Mouse (Mus musculus): ENCODE measurements around the gene Agtrap. TPM values are rescaled to one million over a fixed set of nuclear protein-coding genes. Genes with fewer than 3 reads are reported as not detected.

Agtrap gene
- polyA plus RNA-seq, 1 experiment from 2014 or later: 27.7 TPM

DNA sequence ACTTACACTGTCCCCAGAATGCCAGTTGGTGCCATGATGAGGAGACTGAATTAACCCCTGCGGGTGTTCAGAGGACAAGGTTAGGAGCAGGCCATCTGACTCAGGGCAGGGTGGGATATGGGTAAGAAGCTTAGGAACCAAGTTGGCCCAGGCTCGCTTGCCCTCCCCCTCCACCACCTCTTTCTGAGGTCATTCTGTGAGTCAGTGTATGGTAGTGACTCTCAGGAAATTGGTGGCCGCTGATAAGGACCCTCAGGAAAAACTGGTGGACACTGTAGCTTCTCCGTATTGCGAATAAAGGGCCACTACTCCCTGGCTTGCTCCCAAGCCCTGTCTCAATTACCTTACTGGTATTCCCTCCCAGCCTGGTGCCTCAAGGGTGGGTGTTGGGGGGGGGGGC lies 21.4 kb upstream of the Agtrap start:
- H3K27ac ChIP-seq (ENCODE audit: low read depth, low read length): no peak overlapping the region
- H3K4me1 ChIP-seq (replicated peaks; ENCODE audit: control insufficient read depth, insufficient read depth, low read length): no peaks in the 10 kb centered on the region
- WGBS: 62% methylated on average over 5 of the region's 5 CpGs
- no peak for ATAC-seq
- H3K36me3 ChIP-seq (ENCODE audit: control insufficient read depth, insufficient read depth): no peaks in the 10 kb centered on the region
- H3K9me3 ChIP-seq (ENCODE audit: control insufficient read depth): no peaks in the 10 kb centered on the region
- no peak overlapping the region for H3K9ac ChIP-seq (ENCODE audit: low read depth, low read length)
- H3K27me3 ChIP-seq (replicated peaks; ENCODE audit: control insufficient read depth, insufficient read depth, low read length): no peaks in the 10 kb centered on the region
- no peak overlapping the region for H3K4me3 ChIP-seq (ENCODE audit: low read depth, low read length)
- H3K4me2 ChIP-seq (replicated peaks; ENCODE audit: low read depth): no peak overlapping the region
- TF ChIP-seq CTCF (IDR thresholded peaks at IDR 0.05; ENCODE audit: low read depth): no peak

DNA sequence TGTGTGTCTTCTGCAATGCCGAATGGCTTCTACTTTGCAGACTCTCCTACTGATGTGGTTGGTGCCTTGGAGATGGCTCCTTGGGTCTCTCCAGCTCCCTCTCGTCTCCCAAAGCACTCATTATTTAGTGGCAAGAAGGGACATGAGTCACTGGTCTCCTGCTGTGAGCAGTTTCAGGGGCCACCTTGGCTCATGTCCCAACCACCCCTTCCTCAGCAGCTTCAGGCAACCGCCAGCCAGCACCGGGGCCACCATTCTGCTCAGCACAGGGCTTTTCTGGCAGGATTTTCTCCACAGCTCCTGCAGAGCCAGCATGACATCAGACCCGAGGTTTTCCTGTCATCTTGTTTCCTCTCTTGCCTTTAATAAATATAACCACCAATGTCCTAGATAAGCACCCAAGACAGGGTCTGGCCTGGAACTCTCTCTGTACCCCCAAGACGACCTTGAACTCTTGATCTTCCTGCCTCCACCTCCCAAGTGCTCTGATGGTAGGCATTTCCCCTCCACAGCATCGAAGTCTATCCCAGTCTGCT lies 20.8 kb upstream of the Agtrap start:
- ATAC-seq: no peak
- TF ChIP-seq CTCF (IDR thresholded peaks at IDR 0.05; ENCODE audit: low read depth): no peak
- no peaks in the 10 kb centered on the region for H3K4me1 ChIP-seq (replicated peaks; ENCODE audit: control insufficient read depth, insufficient read depth, low read length)
- no peaks in the 10 kb centered on the region for H3K9me3 ChIP-seq (ENCODE audit: control insufficient read depth)
- H3K4me2 ChIP-seq (replicated peaks; ENCODE audit: low read depth): no peak overlapping the region
- no peak overlapping the region for H3K9ac ChIP-seq (ENCODE audit: low read depth, low read length)
- H3K27ac ChIP-seq (ENCODE audit: low read depth, low read length): no peak overlapping the region
- H3K27me3 ChIP-seq (replicated peaks; ENCODE audit: control insufficient read depth, insufficient read depth, low read length): no peaks in the 10 kb centered on the region
- no peaks in the 10 kb centered on the region for H3K36me3 ChIP-seq (ENCODE audit: control insufficient read depth, insufficient read depth)
- no peak overlapping the region for H3K4me3 ChIP-seq (ENCODE audit: low read depth, low read length)
- WGBS: 56% methylated on average over 7 of the region's 7 CpGs

GRCm38 (mm10) chr4:148107621-148108291 lies 19.9 kb upstream of the Agtrap start:
- H3K9me3 ChIP-seq (ENCODE audit: control insufficient read depth): no peaks in the 10 kb centered on the region
- 43% methylated on average over 22 of the region's 22 CpGs for WGBS
- H3K9ac ChIP-seq (ENCODE audit: low read depth, low read length): no peak overlapping the region
- no peaks in the 10 kb centered on the region for H3K36me3 ChIP-seq (ENCODE audit: control insufficient read depth, insufficient read depth)
- no peak for TF ChIP-seq CTCF (IDR thresholded peaks at IDR 0.05; ENCODE audit: low read depth)
- no peaks in the 10 kb centered on the region for H3K27me3 ChIP-seq (replicated peaks; ENCODE audit: control insufficient read depth, insufficient read depth, low read length)
- no peak overlapping the region for H3K27ac ChIP-seq (ENCODE audit: low read depth, low read length)
- H3K4me1 ChIP-seq (replicated peaks; ENCODE audit: control insufficient read depth, insufficient read depth, low read length): no peaks in the 10 kb centered on the region
- no peak overlapping the region for H3K4me3 ChIP-seq (ENCODE audit: low read depth, low read length)
- no peak overlapping the region for H3K4me2 ChIP-seq (replicated peaks; ENCODE audit: low read depth)
- no peak for ATAC-seq

- no peaks in the 10 kb centered on the region for H3K36me3 ChIP-seq (ENCODE audit: control insufficient read depth, insufficient read depth)
- no peak for TF ChIP-seq CTCF (IDR thresholded peaks at IDR 0.05; ENCODE audit: low read depth)
- ATAC-seq: no peak
- WGBS: 90% methylated on average over 3 of the region's 3 CpGs
- H3K9ac ChIP-seq (ENCODE audit: low read depth, low read length): no peak overlapping the region
- H3K27ac ChIP-seq (ENCODE audit: low read depth, low read length): no peak overlapping the region
- no peak overlapping the region for H3K4me3 ChIP-seq (ENCODE audit: low read depth, low read length)
- no peaks in the 10 kb centered on the region for H3K27me3 ChIP-seq (replicated peaks; ENCODE audit: control insufficient read depth, insufficient read depth, low read length)
- no peaks in the 10 kb centered on the region for H3K9me3 ChIP-seq (ENCODE audit: control insufficient read depth)
- H3K4me2 ChIP-seq (replicated peaks; ENCODE audit: low read depth): no peak overlapping the region
- H3K4me1 ChIP-seq (replicated peaks; ENCODE audit: control insufficient read depth, insufficient read depth, low read length): no peaks in the 10 kb centered on the region
These were observed 16.3 kb upstream of the Agtrap start for GRCm38 (mm10) chr4:148104146-148104545.

DNA sequence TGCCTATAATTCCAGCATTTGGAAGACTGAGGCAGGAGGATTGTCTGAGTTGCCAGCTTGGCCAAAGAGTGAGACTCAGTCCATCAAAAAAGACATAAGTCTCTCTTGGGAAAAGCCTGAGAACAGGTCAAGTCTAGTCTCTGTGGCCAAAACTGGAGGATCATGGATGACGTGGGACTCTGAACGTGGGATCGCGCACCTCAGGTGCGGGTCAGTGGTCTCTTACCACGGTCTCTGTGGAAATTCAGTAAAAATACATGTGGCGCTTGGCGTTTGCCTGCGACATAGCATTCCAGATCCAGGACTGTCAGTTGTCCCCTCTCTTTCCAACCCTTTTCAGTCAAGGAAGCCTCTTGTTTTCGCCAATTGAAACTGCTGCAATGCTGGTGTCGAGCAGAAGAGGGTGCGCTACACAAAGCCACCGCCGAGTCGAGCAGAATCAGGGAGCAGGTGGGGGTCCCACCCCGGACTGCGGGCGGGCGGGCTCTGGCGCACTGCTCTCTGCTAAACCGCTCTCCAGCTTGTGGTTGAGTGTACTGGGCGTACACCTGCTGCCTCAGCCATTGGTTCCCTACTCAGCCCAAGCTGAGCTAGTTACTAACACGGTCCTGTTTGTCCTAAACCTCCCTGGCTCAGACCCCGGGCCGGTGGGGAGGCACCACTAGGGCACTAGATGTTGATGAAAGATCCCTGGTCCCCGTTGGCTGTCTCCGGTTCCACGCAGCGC lies 14.1 kb upstream of the Agtrap start:
- 19% methylated on average over 29 of the region's 29 CpGs for WGBS
- peak; percentile 70 for TF ChIP-seq CTCF (IDR thresholded peaks at IDR 0.05; ENCODE audit: low read depth)
- Histone ChIP-seq H3K27me3 (replicated peaks; ENCODE audit: control insufficient read depth, insufficient read depth, low read length) (no peaks in the 10 kb centered on the region), H3K4me3 (ENCODE audit: low read depth, low read length) (no peak overlapping the region), H3K9me3 (ENCODE audit: control insufficient read depth) (no peaks in the 10 kb centered on the region), H3K9ac (ENCODE audit: low read depth, low read length) (no peak overlapping the region), H3K36me3 (ENCODE audit: control insufficient read depth, insufficient read depth) (no peaks in the 10 kb centered on the region), H3K4me1 (replicated peaks; ENCODE audit: control insufficient read depth, insufficient read depth, low read length) (no peaks in the 10 kb centered on the region), H3K4me2 (replicated peaks; ENCODE audit: low read depth) (peak overlapping the region; percentile 60), H3K27ac (ENCODE audit: low read depth, low read length) (no peak overlapping the region)
- no peak for ATAC-seq

GRCm38 (mm10) chr4:148098666-148099065 lies 10.8 kb upstream of the Agtrap start:
- Histone ChIP-seq H3K27ac (ENCODE audit: low read depth, low read length) (no peak overlapping the region), H3K9ac (ENCODE audit: low read depth, low read length) (no peak overlapping the region), H3K27me3 (replicated peaks; ENCODE audit: control insufficient read depth, insufficient read depth, low read length) (no peaks in the 10 kb centered on the region), H3K4me1 (replicated peaks; ENCODE audit: control insufficient read depth, insufficient read depth, low read length) (no peaks in the 10 kb centered on the region), H3K4me3 (ENCODE audit: low read depth, low read length) (no peak overlapping the region), H3K4me2 (replicated peaks; ENCODE audit: low read depth) (no peak overlapping the region), H3K9me3 (ENCODE audit: control insufficient read depth) (no peaks in the 10 kb centered on the region), H3K36me3 (ENCODE audit: control insufficient read depth, insufficient read depth) (no peaks in the 10 kb centered on the region)
- WGBS: 53% methylated on average over 3 of the region's 3 CpGs
- no peak for ATAC-seq
- TF ChIP-seq CTCF (IDR thresholded peaks at IDR 0.05; ENCODE audit: low read depth): no peak
